Mouse (Mus musculus) CH12.LX (cell line): Measurements from ENCODE around the gene Itpr2. TPM values are rescaled to one million over a fixed set of nuclear protein-coding genes. Genes with fewer than 3 reads are reported as not detected.

Source experiments
- DNase-seq: peaks from one replicate; pipeline ENCODE4 v3.0.0-alpha.2; 2013; ENCODE audit errors: extremely low read depth
- H3K27ac ChIP-seq: 2 replicates; pipeline ENCODE4 v1.5.1; 2012; ENCODE audit warnings: low read depth, mild to moderate bottlenecking, control low read depth, moderate library complexity; ENCODE audit not compliant: insufficient read depth
- H3K27me3 ChIP-seq: replicated peaks from 2 replicates; pipeline ENCODE3; 2012; ENCODE audit warnings: inconsistent platforms
- H3K36me3 ChIP-seq, 2 experiments: replicated peaks in 1 of 2; 2 replicates each; pipeline versions ENCODE3 to v1.6.1; 2012; ENCODE audit warnings: inconsistent platforms in 1 of 2, low read length in 1 of 2, mild to moderate bottlenecking in 1 of 2, mixed read lengths in 1 of 2, moderate library complexity in 1 of 2; ENCODE audit not compliant: control insufficient read depth in 1 of 2, insufficient read depth in 1 of 2
- H3K4me1 ChIP-seq, 2 experiments: 2 replicates each; pipeline ENCODE4 v1.6.1; 2012; ENCODE audit warnings: inconsistent platforms in 1 of 2, moderate library complexity in 1 of 2; ENCODE audit not compliant: insufficient read depth in 2 of 2, control insufficient read depth in 1 of 2
- H3K4me2 ChIP-seq: 2 replicates; pipeline ENCODE4 v1.6.1; 2012; ENCODE audit warnings: low read depth, mild to moderate bottlenecking, control low read depth; ENCODE audit not compliant: poor library complexity, insufficient read depth, severe bottlenecking
- H3K4me3 ChIP-seq, 3 experiments: fragments of 150-350 bp in 1 of 3; sonication (generic) in 1 of 3; replicated peaks in 1 of 3; 2 replicates each; pipeline versions ENCODE3 to v1.5.1; 2011 to 2012; ENCODE audit warnings: low read depth in 2 of 3, low read length in 2 of 3, mild to moderate bottlenecking in 2 of 3, moderate library complexity in 2 of 3, control low read depth in 1 of 3, improper control_type of control experiment in 1 of 3, inconsistent platforms in 1 of 3, mixed read lengths in 1 of 3; ENCODE audit not compliant: poor library complexity in 1 of 3
- H3K79me2 ChIP-seq: replicated peaks from 2 replicates; pipeline ENCODE4 v1.6.1; 2012; ENCODE audit warnings: mild to moderate bottlenecking, moderate library complexity; ENCODE audit not compliant: control insufficient read depth, poor library complexity, insufficient read depth, severe bottlenecking; ENCODE audit errors: extremely low read depth
- H3K9ac ChIP-seq: 2 replicates; pipeline ENCODE4 v1.6.1; 2012; ENCODE audit warnings: low read depth, mild to moderate bottlenecking, control low read depth, moderate library complexity; ENCODE audit not compliant: insufficient read depth
- H3K9me3 ChIP-seq: replicated peaks from 2 replicates; pipeline ENCODE3; 2012; ENCODE audit warnings: low read length, inconsistent platforms, mixed read lengths
- BHLHE40 ChIP-seq: IDR thresholded peaks from 2 replicates; pipeline ENCODE4 v1.6.1; 2011; ENCODE audit warnings: mild to moderate bottlenecking, low read depth, low read length, improper control_type of control experiment
- CHD1 ChIP-seq: IDR thresholded peaks from 2 replicates; pipeline ENCODE4 v1.6.1; 2012; ENCODE audit warnings: low read depth, low read length, improper control_type of control experiment, inconsistent platforms
- CHD2 ChIP-seq: IDR thresholded peaks from 2 replicates; pipeline ENCODE4 v1.6.1; 2011; ENCODE audit warnings: low read length, improper control_type of control experiment
- CTCF ChIP-seq, 2 experiments: IDR thresholded peaks in 1 of 2; conservative IDR thresholded peaks in 1 of 2; 2 replicates each; pipeline ENCODE4 v1.5.1; 2011 to 2012; ENCODE audit warnings: low read depth in 2 of 2, low read length in 2 of 2, improper control_type of control experiment in 1 of 2, inconsistent platforms in 1 of 2, mild to moderate bottlenecking in 1 of 2, moderate library complexity in 1 of 2
- E2F4 ChIP-seq: IDR thresholded peaks from 2 replicates; pipeline ENCODE4 v1.6.1; 2011; ENCODE audit warnings: low read depth, low read length, improper control_type of control experiment; ENCODE audit not compliant: insufficient replicate concordance
- ELF1 ChIP-seq: IDR thresholded peaks from 2 replicates; pipeline ENCODE4 v1.6.1; 2014; ENCODE audit warnings: low read depth, mild to moderate bottlenecking, inconsistent platforms, low read length, improper control_type of control experiment
- GABPA ChIP-seq: IDR thresholded peaks from 2 replicates; pipeline ENCODE4 v1.6.1; 2012; ENCODE audit warnings: low read depth, low read length, improper control_type of control experiment, inconsistent platforms; ENCODE audit not compliant: insufficient replicate concordance
- IRF4 ChIP-seq: IDR thresholded peaks from 2 replicates; pipeline ENCODE4 v1.6.1; 2014; ENCODE audit warnings: low read depth, mild to moderate bottlenecking, inconsistent platforms, low read length, improper control_type of control experiment
- JUN ChIP-seq: IDR thresholded peaks from 2 replicates; pipeline ENCODE4 v1.6.1; 2011; ENCODE audit warnings: low read depth, mild to moderate bottlenecking, low read length, improper control_type of control experiment, moderate library complexity; ENCODE audit not compliant: insufficient read depth
- KAT2A ChIP-seq: IDR thresholded peaks from 2 replicates; pipeline ENCODE4 v1.6.1; 2012; ENCODE audit warnings: low read length, improper control_type of control experiment, inconsistent platforms; ENCODE audit not compliant: insufficient replicate concordance
- MAX ChIP-seq: IDR thresholded peaks from 2 replicates; pipeline ENCODE4 v1.6.1; 2011; ENCODE audit warnings: low read length, improper control_type of control experiment
- MEF2A ChIP-seq: IDR thresholded peaks from 2 replicates; pipeline ENCODE4 v1.6.1; 2014; ENCODE audit warnings: low read depth, mild to moderate bottlenecking, inconsistent platforms, low read length, improper control_type of control experiment, borderline replicate concordance
- MXI1 ChIP-seq: IDR thresholded peaks from 2 replicates; pipeline ENCODE4 v1.6.1; 2011; ENCODE audit warnings: mild to moderate bottlenecking, low read depth, low read length, improper control_type of control experiment
- NELFE ChIP-seq: IDR thresholded peaks from 2 replicates; pipeline ENCODE4 v1.6.1; 2011; ENCODE audit warnings: low read depth, low read length, improper control_type of control experiment
- NRF1 ChIP-seq: IDR thresholded peaks from 2 replicates; pipeline ENCODE4 v1.6.1; 2014; ENCODE audit warnings: low read depth, mild to moderate bottlenecking, inconsistent platforms, low read length, improper control_type of control experiment, moderate library complexity
- POLR2AphosphoS2 ChIP-seq: IDR thresholded peaks from 2 replicates; pipeline ENCODE4 v1.6.1; 2011; ENCODE audit warnings: low read depth, low read length, improper control_type of control experiment
- SMC3 ChIP-seq: IDR thresholded peaks from 2 replicates; pipeline ENCODE4 v1.6.1; 2011; ENCODE audit warnings: low read depth, low read length, improper control_type of control experiment
- TCF12 ChIP-seq: IDR thresholded peaks from 2 replicates; pipeline ENCODE4 v1.6.1; 2014; ENCODE audit warnings: low read depth, mild to moderate bottlenecking, inconsistent platforms, low read length, improper control_type of control experiment
- UBTF ChIP-seq: IDR thresholded peaks from 2 replicates; pipeline ENCODE4 v1.6.1; 2012; ENCODE audit warnings: low read depth, mild to moderate bottlenecking, inconsistent platforms, low read length, improper control_type of control experiment, moderate library complexity
- ZC3H11A ChIP-seq: IDR thresholded peaks from 2 replicates; pipeline ENCODE4 v1.6.1; 2012; ENCODE audit warnings: low read depth, mild to moderate bottlenecking, inconsistent platforms, low read length, improper control_type of control experiment
- ZKSCAN1 ChIP-seq: IDR thresholded peaks from 2 replicates; pipeline ENCODE4 v1.6.1; 2012; ENCODE audit warnings: low read depth, inconsistent platforms, low read length, improper control_type of control experiment, borderline replicate concordance
- ZMIZ1 ChIP-seq: IDR thresholded peaks from 2 replicates; pipeline ENCODE4 v1.6.1; 2012; ENCODE audit warnings: low read depth, mild to moderate bottlenecking, inconsistent platforms, low read length, improper control_type of control experiment
- ZNF384 ChIP-seq: IDR thresholded peaks from 2 replicates; pipeline ENCODE4 v1.6.1; 2012; ENCODE audit warnings: low read depth, low read length, improper control_type of control experiment, inconsistent platforms
- dilution Hi-C: fragments of 300-500 bp; cut with MboI; formaldehyde crosslinking; loops from 2 replicates; pipeline ENCODE4 v1.14.3; 2020; ENCODE audit warnings: low sequenced_read_pairs; ENCODE audit not compliant: extremely low pct_unique_long_range_greater_than_20kb, extremely low pct_ligation_motif_present
- in situ Hi-C: fragments of 300-500 bp; cut with MboI; formaldehyde crosslinking; loops from 3 replicates; pipeline ENCODE4 v1.14.3; 2019; ENCODE audit warnings: low sequenced_read_pairs, low pct_ligation_motif_present, low pct_unique_long_range_greater_than_20kb, mixed read lengths
- polyA plus RNA-seq: library from polyadenylated mRNA; unstranded; fragments of >175 nt; gene quantifications from 2 replicates; pipeline ENCODE4 v1.2.1, GENCODE M21; 2012; ENCODE audit warnings: low read depth; ENCODE audit not compliant: insufficient read length
- total RNA-seq, 2 experiments: library from RNA; depleted of rRNA; stranded (reverse); fragments of 300-350 nt in 1 of 2; fragments of >200 nt in 1 of 2; gene quantifications; 2 replicates each; pipeline ENCODE4 v1.2.3; 2012 to 2014

Gene Itpr2
- total and polyA plus RNA-seq, 3 experiments = 3.5 to 8.9 (median 4.4) TPM

DNA sequence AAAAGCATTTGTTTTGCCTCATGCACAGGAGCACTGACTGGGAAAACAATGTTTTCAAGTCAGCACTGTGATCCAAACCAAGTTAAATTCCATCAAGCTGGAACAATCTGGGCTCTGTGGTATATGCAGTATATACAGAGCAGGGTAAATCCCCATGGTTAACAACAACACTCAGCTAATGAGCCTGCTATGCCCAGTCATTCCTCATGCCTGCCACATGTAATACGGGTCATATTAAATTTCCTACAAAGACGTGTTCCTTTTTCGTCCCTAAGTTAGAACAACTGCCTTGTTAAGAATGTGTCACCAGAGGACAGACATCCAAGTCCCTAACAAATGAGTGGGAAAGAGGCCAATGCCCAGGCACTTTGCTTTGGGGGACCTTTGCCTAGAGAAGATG lies 199.9 kb downstream of the Itpr2 start:
- no peak overlapping the region for H3K4me3 ChIP-seq
- H3K9me3 ChIP-seq = no peaks in the 10 kb centered on the region
- no peak for DNase-seq
- H3K27me3 ChIP-seq = no peaks in the 10 kb centered on the region
- H3K4me2 ChIP-seq = no peak overlapping the region
- H3K36me3 ChIP-seq = peaks cover 0 to 4% of the 10 kb centered on the region in 2 experiments
- H3K79me2 ChIP-seq = no peaks in the 10 kb centered on the region
- in situ Hi-C loops = no loop called here
- dilution Hi-C loops = no loop called here
- no peaks in the 10 kb centered on the region; a peak in 1 of 4 replicates for H3K4me1 ChIP-seq
- H3K27ac ChIP-seq = no peak overlapping the region
- H3K9ac ChIP-seq = no peak overlapping the region
- TF ChIP-seq ZKSCAN1 = no peak
- TF ChIP-seq E2F4 = no peak
- no peak for TF ChIP-seq MAX
- TF ChIP-seq ZNF384 = no peak
- no peak for TF ChIP-seq GABPA
- no peak for TF ChIP-seq MXI1
- TF ChIP-seq ZC3H11A = no peak
- no peak for TF ChIP-seq NRF1

DNA sequence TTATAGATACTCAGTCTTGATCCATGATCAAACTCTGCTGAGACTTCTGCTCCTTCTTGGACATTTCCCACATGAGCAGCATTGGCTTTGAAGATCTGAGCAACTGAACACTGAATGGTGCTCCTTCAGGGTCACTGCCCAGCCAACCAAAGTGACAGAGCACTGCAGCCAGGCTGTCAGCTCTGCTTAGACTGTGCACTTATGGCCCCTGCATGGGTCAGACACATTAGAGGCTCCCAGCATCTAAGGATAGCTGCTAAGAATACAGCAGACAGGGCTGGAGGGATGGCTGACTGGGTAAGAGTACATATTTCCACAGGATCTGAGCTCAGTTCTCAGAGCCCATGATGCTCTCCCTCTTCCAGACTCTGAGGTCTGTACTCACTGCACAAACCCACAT lies 201.1 kb downstream of the Itpr2 start:
- H3K9ac ChIP-seq = no peak overlapping the region
- dilution Hi-C loops = no loop called here
- in situ Hi-C loops = no loop called here

More for the DNA sequence above, 201.1 kb downstream of the Itpr2 start:
- Histone ChIP-seq H3K4me1 (no peaks in the 10 kb centered on the region; a peak in 1 of 4 replicates), H3K9me3 (no peaks in the 10 kb centered on the region), H3K4me2 (no peak overlapping the region), H3K27me3 (no peaks in the 10 kb centered on the region), H3K27ac (no peak overlapping the region), H3K79me2 (no peaks in the 10 kb centered on the region), H3K4me3 (no peak overlapping the region), H3K36me3 (peaks cover 0 to 4% of the 10 kb centered on the region in 2 experiments)
- no peak for DNase-seq
- TF ChIP-seq POLR2AphosphoS2 = no peak
- no peak for TF ChIP-seq CHD1
- no peak for TF ChIP-seq CTCF (conservative IDR thresholded peaks at IDR 0.05 in 1 of 2, IDR thresholded peaks at IDR 0.05 in 1 of 2; ENCODE audit: low read depth in 2 of 2, low read length in 2 of 2)
- no peak for TF ChIP-seq ZNF384
- TF ChIP-seq ZKSCAN1 = no peak
- no peak for TF ChIP-seq KAT2A
- TF ChIP-seq ELF1 = no peak
- no peak for TF ChIP-seq ZC3H11A
- TF ChIP-seq NELFE = no peak
- no peak for TF ChIP-seq GABPA
- TF ChIP-seq UBTF = no peak
- TF ChIP-seq CHD2 = no peak
- TF ChIP-seq JUN = no peak
- no peak for TF ChIP-seq BHLHE40
- TF ChIP-seq IRF4 = no peak
- no peak for TF ChIP-seq SMC3
- no peak for TF ChIP-seq MEF2A
- no peak for TF ChIP-seq TCF12
- TF ChIP-seq ZMIZ1 = no peak
